Mouse (Mus musculus): ENCODE results near the gene Strn3. TPM values are rescaled to one million over a fixed set of nuclear protein-coding genes. Genes with fewer than 3 reads are reported as not detected.
A peak's percentile ranks its signal among the peaks of the same experiment; 100 is the strongest.
"Not testable (repeated sequence)": the region's sequence is repeated elsewhere in the genome, so short reads cannot be mapped to it uniquely, and the experiment has no call there.

The Strn3 gene
- total RNA-seq, 2 experiments from 2014 or later: 109 to 115 TPM

DNA sequence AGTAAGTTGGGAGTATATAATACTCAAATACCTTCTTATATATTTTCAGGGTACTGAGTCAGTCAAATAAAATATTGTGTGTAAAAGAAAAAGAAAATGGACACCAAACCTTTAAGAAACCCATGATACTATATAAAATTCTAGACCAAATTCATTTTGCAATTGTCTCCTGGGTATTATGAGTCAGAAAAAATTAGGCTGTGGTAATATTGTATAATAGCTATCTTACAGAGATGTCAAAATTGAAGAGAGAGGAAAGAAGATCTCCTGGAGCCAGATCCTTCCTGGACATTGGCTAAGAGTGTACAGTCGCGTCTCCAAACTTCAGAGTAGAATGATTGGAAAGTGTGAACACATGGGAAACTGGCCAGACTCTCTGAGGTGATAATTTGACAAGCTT lies 4.5 kb upstream of the Strn3 start:
- intact Hi-C loops (cut with DNase I; ENCODE audit: low total_unique reads): loop anchor here (5.0 kb wide), 1 partner anchor 36 kb away; no protein-coding TSS in a partner anchor
- DNase-seq: no peak

- intact Hi-C loops (cut with DNase I; ENCODE audit: low total_unique reads): loop anchor here (5.0 kb wide), 1 partner anchor 37 kb away; no protein-coding TSS in a partner anchor
- DNase-seq: no peak
Measured at GRCm38 (mm10) chr12:51694966-51695365, 3.3 kb upstream of the Strn3 start.

GRCm38 (mm10) chr12:51694096-51694495 lies 2.4 kb upstream of the Strn3 start:
- DNase-seq: no peak
- intact Hi-C loops (cut with DNase I; ENCODE audit: low total_unique reads): no loop called here

- intact Hi-C loops (cut with DNase I; ENCODE audit: low total_unique reads): no loop called here
- DNase-seq: no peak
Measured at GRCm38 (mm10) chr12:51693419-51693818, 1.7 kb upstream of the Strn3 start.

DNA sequence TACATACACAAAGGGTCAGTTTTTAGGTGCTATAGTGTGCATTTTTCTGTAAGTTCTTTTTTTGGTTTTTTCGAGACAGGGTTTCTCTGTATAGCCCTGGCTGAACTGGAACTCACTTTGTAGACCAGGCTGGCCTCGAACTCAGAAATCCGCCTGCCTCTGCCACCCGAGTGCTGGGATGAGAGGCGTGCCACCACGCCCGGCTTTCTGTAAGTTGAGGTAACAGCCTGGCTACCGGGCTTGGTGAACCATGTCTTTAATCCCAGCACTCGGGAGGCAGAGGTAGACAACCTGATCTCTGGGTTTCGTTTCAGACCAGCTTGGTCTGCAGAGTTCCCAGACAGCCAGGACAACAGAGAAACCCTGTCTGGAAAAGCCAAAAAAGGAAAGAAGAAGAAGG lies 1.2 kb upstream of the Strn3 start:
- intact Hi-C loops (cut with DNase I; ENCODE audit: low total_unique reads); DNase-seq: not testable (repeated sequence)

DNA sequence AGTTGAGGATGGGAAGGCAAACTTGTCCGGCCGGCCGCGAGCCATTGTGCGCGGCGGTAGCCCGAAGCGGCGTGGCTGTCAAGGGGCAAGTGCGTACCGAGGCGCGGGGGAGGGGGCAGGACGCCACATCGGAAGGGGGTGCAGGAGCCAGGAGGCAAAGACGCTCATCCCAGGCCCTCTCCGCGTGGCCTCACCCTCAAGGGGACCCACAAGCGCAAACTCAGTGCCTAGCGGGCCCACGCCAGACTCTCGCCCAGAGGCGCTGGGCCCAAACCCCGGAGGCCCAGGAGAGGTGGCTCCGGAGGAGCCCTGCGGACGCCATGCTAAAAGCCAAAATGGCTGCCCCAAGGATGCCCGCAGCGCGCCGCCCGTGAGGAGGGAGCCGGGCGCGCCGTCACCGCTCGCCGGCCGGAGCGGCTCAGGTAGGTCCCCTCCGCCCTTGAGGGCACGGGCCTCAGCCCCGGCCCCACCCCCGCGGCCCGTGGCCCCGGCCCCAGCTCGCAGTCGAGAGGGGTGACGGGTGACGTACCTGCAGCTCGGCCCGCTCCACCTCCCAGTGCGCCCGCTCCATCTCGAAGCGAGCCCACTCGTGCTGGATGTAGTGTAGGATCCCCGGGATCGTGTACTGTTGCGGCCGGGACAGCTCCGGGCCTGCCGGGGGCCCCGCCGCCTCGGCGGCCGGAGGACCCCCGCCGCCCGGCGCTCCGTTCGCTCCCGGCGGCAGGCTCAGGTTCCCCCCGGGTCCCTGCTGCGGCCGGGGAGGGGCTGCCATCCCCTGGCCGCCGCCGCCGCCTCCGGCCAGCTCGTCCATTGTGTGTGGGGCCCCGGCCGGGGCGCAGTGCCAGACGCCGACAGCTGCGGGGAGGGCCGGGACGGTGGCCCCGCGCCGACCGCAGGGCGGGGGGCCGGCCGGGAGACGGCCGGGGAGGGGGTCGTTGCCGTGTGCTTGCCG lies 528 bp downstream of the Strn3 start, which contains the start of gene Ap4s1:
Ap4s1 (plus strand) TSS at position 141 of the 952 bp plus-strand sequence.
- DNase-seq: peak; percentile 72
- intact Hi-C loops (cut with DNase I; ENCODE audit: low total_unique reads): no loop called here

GRCm38 (mm10) chr12:51688546-51688945 lies 3.2 kb downstream of the Strn3 start:
- no peak for DNase-seq
- intact Hi-C loops (cut with DNase I; ENCODE audit: low total_unique reads): no loop called here

GRCm38 (mm10) chr12:51678844-51679243 lies 12.9 kb downstream of the Strn3 start:
- intact Hi-C loops (cut with DNase I; ENCODE audit: low total_unique reads): no loop called here
- DNase-seq: no peak

DNA sequence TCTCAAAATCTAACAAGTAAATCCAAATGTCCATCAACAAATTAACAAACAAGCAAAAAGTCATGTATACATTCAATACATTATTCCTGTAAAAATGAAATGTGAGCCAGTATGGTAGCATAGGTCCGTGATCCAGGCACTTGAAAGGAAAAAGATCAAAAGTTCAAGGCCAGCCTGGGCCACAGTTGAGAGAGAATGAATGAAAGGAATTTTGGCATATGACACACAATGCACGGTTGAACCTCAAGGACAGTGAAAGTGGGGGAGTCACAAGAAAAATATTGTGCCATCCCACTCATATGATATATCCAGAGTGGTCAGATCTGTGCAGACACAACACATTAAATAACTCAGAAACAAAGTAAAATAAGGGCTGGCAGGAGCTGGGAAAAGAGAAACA lies 15.3 kb downstream of the Strn3 start:
- no peak for DNase-seq
- intact Hi-C loops (cut with DNase I; ENCODE audit: low total_unique reads): no loop called here

- intact Hi-C loops (cut with DNase I; ENCODE audit: low total_unique reads): loop anchor here (5.0 kb wide), 1 partner anchor 59 kb away; no protein-coding TSS in a partner anchor
- no peak for DNase-seq
Measured at GRCm38 (mm10) chr12:51673270-51673669, 18.4 kb downstream of the Strn3 start.

GRCm38 (mm10) chr12:51671231-51671891 lies 20.3 kb downstream of the Strn3 start:
- intact Hi-C loops (cut with DNase I; ENCODE audit: low total_unique reads): loop anchor here (5.0 kb wide), 1 partner anchor 61 kb away; no protein-coding TSS in a partner anchor
- DNase-seq: no peak

GRCm38 (mm10) chr12:51666708-51667430 lies 24.8 kb downstream of the Strn3 start:
- intact Hi-C loops (cut with DNase I; ENCODE audit: low total_unique reads): no loop called here
- DNase-seq: no peak

DNA sequence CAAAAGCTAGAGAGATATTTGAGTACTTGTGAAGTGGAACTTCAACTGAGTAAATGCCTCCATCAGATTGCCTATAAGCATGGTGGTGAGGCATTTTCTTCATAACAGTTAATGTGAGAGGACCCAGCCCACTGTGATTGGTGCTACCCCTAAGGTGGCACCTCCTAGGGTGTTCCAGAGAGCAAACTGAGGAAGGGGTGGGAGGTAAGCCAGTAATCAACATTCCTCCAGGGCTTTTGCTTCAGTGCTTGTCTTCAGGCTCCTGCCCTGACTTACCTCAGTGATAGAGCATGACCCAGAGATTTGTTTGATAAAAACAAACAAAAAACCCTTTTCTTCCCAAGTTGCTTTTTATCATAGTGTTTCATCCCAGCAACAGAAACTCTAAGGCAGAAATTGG lies 27.8 kb downstream of the Strn3 start:
- DNase-seq: no peak

DNA sequence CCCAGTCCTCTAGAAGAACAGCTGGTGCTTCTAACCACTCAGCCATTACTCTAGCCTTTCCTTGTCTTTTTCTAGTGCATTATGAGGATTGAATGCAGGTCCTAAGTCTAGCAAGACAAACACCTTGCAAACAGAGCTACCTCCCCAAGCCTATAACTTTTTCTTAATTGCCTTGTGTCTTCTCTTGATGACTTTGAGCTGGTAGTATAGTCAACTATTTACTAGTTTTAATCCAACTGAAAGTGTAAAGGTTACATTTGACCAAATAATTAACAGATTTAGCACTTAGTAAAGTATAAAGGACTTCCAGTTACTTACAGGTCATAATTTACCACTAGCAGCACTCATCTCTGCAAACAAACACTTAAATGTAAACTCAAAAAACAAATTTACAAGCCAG lies 28.7 kb downstream of the Strn3 start:
- no peak for DNase-seq
- intact Hi-C loops (cut with DNase I; ENCODE audit: low total_unique reads): loop anchor here (5.0 kb wide), 1 partner anchor 79 kb away; no protein-coding TSS in a partner anchor

More for the DNA sequence above, 27.8 kb downstream of the Strn3 start:
- intact Hi-C loops (cut with DNase I; ENCODE audit: low total_unique reads): loop anchor here (5.0 kb wide), 1 partner anchor 78 kb away; no protein-coding TSS in a partner anchor

DNA sequence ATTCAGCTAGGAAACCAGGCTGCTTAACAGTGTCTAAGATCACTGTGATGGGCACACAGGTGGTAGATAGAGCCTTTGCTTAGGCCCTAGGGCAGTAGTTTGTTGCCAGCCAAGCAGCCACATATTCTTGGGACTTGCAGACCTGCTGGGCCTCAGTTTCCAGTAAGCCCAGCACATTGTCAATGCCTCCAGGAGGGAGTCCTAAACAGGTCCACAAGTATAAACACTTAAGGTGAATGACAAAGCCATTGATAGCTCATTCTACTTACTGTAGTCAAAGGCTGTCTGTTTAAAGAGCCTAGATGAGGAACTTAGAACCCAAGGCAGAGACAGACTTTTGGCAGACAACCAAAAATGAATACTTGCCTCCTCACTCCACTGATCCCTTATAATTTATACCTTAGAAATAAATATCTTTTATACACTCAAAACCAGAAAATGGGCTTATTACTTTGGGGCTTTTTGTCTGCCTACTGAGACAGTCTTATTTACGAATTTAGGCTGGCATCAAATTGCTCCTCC lies 35.7 kb downstream of the Strn3 start:
- intact Hi-C loops (cut with DNase I; ENCODE audit: low total_unique reads): no loop called here

GRCm38 (mm10) chr12:51649401-51649800 lies 42.3 kb downstream of the Strn3 start:
- intact Hi-C loops (cut with DNase I; ENCODE audit: low total_unique reads); DNase-seq: not testable (repeated sequence)

More for the DNA sequence above, 35.7 kb downstream of the Strn3 start:
- no peak for DNase-seq

DNA sequence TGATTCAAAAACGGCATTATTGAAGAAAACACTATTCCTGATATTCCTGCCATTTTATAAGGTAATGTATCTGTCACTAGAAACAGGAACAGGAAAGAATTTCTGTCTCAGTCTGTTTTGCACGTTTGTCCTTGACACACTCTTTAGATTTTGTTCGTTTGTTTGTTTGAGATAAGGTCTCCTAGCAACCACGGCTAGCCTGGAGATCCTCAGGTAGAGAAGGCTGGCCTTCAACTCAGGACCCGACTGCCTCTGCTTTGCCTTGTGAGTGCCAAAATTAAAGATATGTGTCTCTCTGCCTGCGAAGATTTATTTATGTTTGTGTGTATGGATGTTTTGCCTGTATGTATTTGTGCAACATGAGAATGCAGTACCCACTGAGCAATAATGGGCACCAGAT lies 49.8 kb downstream of the Strn3 start:
- no peak for DNase-seq
- intact Hi-C loops (cut with DNase I; ENCODE audit: low total_unique reads): no loop called here

- intact Hi-C loops (cut with DNase I; ENCODE audit: low total_unique reads): no loop called here
- DNase-seq: no peak
Measured at GRCm38 (mm10) chr12:51636689-51637470, 54.8 kb downstream of the Strn3 start.

DNA sequence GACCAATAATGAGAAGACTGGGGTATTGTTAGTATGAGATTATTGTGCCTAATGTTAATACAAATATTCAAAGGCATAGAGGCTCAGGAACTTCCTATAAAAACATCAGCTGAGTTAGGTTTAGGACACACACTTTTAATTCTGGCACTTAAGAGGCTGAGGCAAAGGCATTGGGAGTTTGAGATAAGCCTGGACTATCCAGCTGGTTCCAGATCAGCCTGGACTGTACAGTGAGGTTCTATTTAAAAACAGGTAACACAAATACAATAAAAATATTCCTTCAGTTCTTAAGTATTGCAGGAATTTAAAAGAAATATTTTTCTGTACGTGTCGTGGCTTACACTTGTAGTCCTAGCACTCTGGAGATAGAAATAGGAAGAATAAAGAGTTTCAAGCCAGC lies 55.4 kb downstream of the Strn3 start:
- no peak for DNase-seq
- intact Hi-C loops (cut with DNase I; ENCODE audit: low total_unique reads): no loop called here
